Mouse (Mus musculus) heart, embryonic 16.5 days (tissue): ENCODE data around the gene Gm31571. TPM values are rescaled to one million over a fixed set of nuclear protein-coding genes. Genes with fewer than 3 reads are reported as not detected.
"Not testable (repeated sequence)": the region's sequence is repeated elsewhere in the genome, so short reads cannot be mapped to it uniquely, and the experiment has no call there.

Source experiments
- ATAC-seq: fragments of 200-750 bp; cut with Nextera tagmentation; replicated peaks from 2 replicates; pipeline ENCODE4 v1.8.0; 2017; ENCODE audit warnings: moderate number of reproducible peaks; ENCODE audit not compliant: insufficient read depth, low FRiP score; ENCODE audit errors: extremely low read depth
- H3K27ac ChIP-seq: fragments of 300-500 bp; sonication (generic); 2 replicates; pipeline ENCODE4 v1.5.1; 2014; ENCODE audit warnings: mild to moderate bottlenecking, low read length, control low read depth, moderate library complexity
- H3K27me3 ChIP-seq: fragments of 300-500 bp; sonication (generic); 2 replicates; pipeline ENCODE4 v1.6.1; 2014; ENCODE audit warnings: low read length, mixed read lengths; ENCODE audit not compliant: control insufficient read depth, insufficient read depth
- H3K36me3 ChIP-seq: fragments of 300-500 bp; sonication (generic); 2 replicates; pipeline ENCODE4 v1.6.1; 2014; ENCODE audit not compliant: control insufficient read depth, insufficient read depth
- H3K4me1 ChIP-seq: fragments of 300-500 bp; sonication (generic); 2 replicates; pipeline ENCODE4 v1.6.1; 2014; ENCODE audit warnings: low read length, mixed read lengths; ENCODE audit not compliant: control insufficient read depth, insufficient read depth
- H3K4me2 ChIP-seq: fragments of 300-500 bp; sonication (generic); 2 replicates; pipeline ENCODE4 v1.6.1; 2014; ENCODE audit warnings: low read depth, mild to moderate bottlenecking, control low read depth, low read length
- H3K4me3 ChIP-seq: fragments of 300-500 bp; sonication (generic); 2 replicates; pipeline ENCODE4 v1.5.1; 2014; ENCODE audit warnings: mild to moderate bottlenecking, control low read depth, low read length
- H3K9ac ChIP-seq: fragments of 300-500 bp; sonication (generic); 2 replicates; pipeline ENCODE4 v1.6.1; 2014; ENCODE audit warnings: low read length, control low read depth
- H3K9me3 ChIP-seq: fragments of 300-500 bp; sonication (generic); replicated peaks from 2 replicates; pipeline ENCODE4 v1.6.1; 2016; ENCODE audit warnings: low read length; ENCODE audit not compliant: control insufficient read depth
- WGBS: fragments of 180-500 bp; shearing (Covaris S2); extraction: QIAGEN DNeasy Blood & Tissue Kit; methylation state at CpG from one replicate; pipeline ENCODE4 v1.1.7; 2014; 5-methylcytosine and 5-hydroxymethylcytosine counted together
- polyA plus RNA-seq: library from polyadenylated mRNA; unstranded; fragments of >200 nt; fragmentation: Nextera tagmentation; extraction: Ambion mirVana; gene quantifications from 2 replicates; pipeline ENCODE4 v1.2.1, GENCODE M21; 2015

Gene Gm31571
- polyA plus RNA-seq = not detected in 2 replicates

DNA sequence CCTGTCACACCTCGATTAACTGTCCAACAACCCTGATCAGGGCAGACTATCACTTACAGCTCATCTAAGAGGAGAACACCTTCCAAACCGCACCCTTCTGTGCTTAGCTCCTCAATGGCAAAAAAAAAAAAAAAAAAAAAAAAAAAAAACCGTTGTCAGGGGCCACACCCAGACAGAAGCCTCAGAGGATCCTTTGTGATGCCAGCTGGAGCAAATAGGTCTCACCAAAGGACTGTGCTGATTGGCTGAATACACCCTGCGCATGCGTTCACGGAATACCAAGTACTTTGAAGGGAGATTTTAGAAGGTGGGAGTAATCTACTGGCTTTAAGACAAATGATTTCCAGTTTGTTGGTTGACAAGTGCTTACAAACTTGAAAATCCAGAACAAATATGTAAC, at the start of gene Gm31571:
Gene Gm31571 (minus strand): TSS at position 101 of the 400 bp plus-strand sequence.
- ATAC-seq, H3K9me3 ChIP-seq, H3K27me3 ChIP-seq, H3K9ac ChIP-seq, H3K4me2 ChIP-seq, H3K4me1 ChIP-seq, H3K4me3 ChIP-seq, H3K36me3 ChIP-seq, H3K27ac ChIP-seq: not testable (repeated sequence)
- no CpG with 5 or more reads among the region's 6 CpGs for WGBS
